Mouse (Mus musculus) MEL (cell line): Measurements from ENCODE around the gene Nipa1. TPM values are rescaled to one million over a fixed set of nuclear protein-coding genes. Genes with fewer than 3 reads are reported as not detected.

Source experiments
- DNase-seq: peaks from one replicate; pipeline ENCODE4 v3.0.0; 2011; ENCODE audit warnings: low read depth, low spot score
- H3K27ac ChIP-seq: 2 replicates; pipeline ENCODE4 v1.5.1; 2012; ENCODE audit warnings: low read depth, mild to moderate bottlenecking, control low read depth, low read length, moderate library complexity; ENCODE audit not compliant: control insufficient read depth
- H3K27me3 ChIP-seq, 2 experiments: fragments of 150-350 bp in 1 of 2; sonication (generic) in 1 of 2; 2 replicates each; pipeline ENCODE4 v1.6.1; 2012; ENCODE audit warnings: low read length in 2 of 2, mild to moderate bottlenecking in 2 of 2, improper control_type of control experiment in 1 of 2, moderate library complexity in 1 of 2; ENCODE audit not compliant: insufficient read depth in 2 of 2, control insufficient read depth in 1 of 2
- H3K36me3 ChIP-seq, 2 experiments: 2 replicates each; pipeline ENCODE4 v1.6.1; 2012 to 2014; ENCODE audit warnings: low read length in 2 of 2, improper control_type of control experiment in 1 of 2, inconsistent platforms in 1 of 2, mild to moderate bottlenecking in 1 of 2; ENCODE audit not compliant: insufficient read depth in 2 of 2, control insufficient read depth in 1 of 2
- H3K4me1 ChIP-seq, 2 experiments: fragments of 150-350 bp in 1 of 2; sonication (generic) in 1 of 2; 2 replicates each; pipeline ENCODE4 v1.6.1; 2012; ENCODE audit warnings: low read length in 2 of 2, improper control_type of control experiment in 1 of 2, mild to moderate bottlenecking in 1 of 2; ENCODE audit not compliant: insufficient read depth in 2 of 2, control insufficient read depth in 1 of 2
- H3K4me3 ChIP-seq, 2 experiments: fragments of 150-350 bp in 1 of 2; sonication (generic) in 1 of 2; 2 replicates each; pipeline ENCODE4 v1.5.1; 2012; ENCODE audit warnings: low read depth in 2 of 2, low read length in 2 of 2, mild to moderate bottlenecking in 2 of 2, moderate library complexity in 2 of 2, control low read depth in 1 of 2, improper control_type of control experiment in 1 of 2; ENCODE audit not compliant: control insufficient read depth in 1 of 2, insufficient read depth in 1 of 2
- H3K79me2 ChIP-seq: 2 replicates; pipeline ENCODE4 v1.6.1; 2012; ENCODE audit warnings: mild to moderate bottlenecking, low read length, moderate library complexity; ENCODE audit not compliant: control insufficient read depth, poor library complexity, insufficient read depth
- H3K9ac ChIP-seq: 2 replicates; pipeline ENCODE4 v1.6.1; 2012; ENCODE audit warnings: low read depth, mild to moderate bottlenecking, control low read depth, low read length, moderate library complexity; ENCODE audit not compliant: control insufficient read depth, poor library complexity, severe bottlenecking
- H3K9me3 ChIP-seq: fragments of 150-350 bp; sonication (generic); replicated peaks from 2 replicates; pipeline ENCODE4 v1.6.1; 2012; ENCODE audit warnings: mild to moderate bottlenecking, low read length, improper control_type of control experiment, moderate library complexity; ENCODE audit not compliant: insufficient read depth
- BHLHE40 ChIP-seq: IDR thresholded peaks from 2 replicates; pipeline ENCODE4 v1.6.1; 2012; ENCODE audit warnings: low read depth, mild to moderate bottlenecking, inconsistent platforms, low read length, improper control_type of control experiment, borderline replicate concordance
- CHD2 ChIP-seq: IDR thresholded peaks from 2 replicates; pipeline ENCODE4 v1.6.1; 2011; ENCODE audit warnings: low read length, improper control_type of control experiment
- CTCF ChIP-seq, 3 experiments: IDR thresholded peaks in 2 of 3; conservative IDR thresholded peaks in 1 of 3; 2 replicates each; pipeline ENCODE4 v1.5.1; 2011 to 2012; ENCODE audit warnings: low read length in 3 of 3, low read depth in 2 of 3, mild to moderate bottlenecking in 2 of 3, improper control_type of control experiment in 1 of 3, inconsistent platforms in 1 of 3, mixed read lengths in 1 of 3, moderate library complexity in 1 of 3; ENCODE audit not compliant: control insufficient read depth in 1 of 3, insufficient read depth in 1 of 3, poor library complexity in 1 of 3, severe bottlenecking in 1 of 3
- E2F4 ChIP-seq: IDR thresholded peaks from 2 replicates; pipeline ENCODE4 v1.6.1; 2011; ENCODE audit warnings: low read depth, low read length, improper control_type of control experiment, borderline replicate concordance
- ELF1 ChIP-seq: IDR thresholded peaks from 2 replicates; pipeline ENCODE4 v1.6.1; 2014; ENCODE audit warnings: low read depth, mild to moderate bottlenecking, inconsistent platforms, low read length, improper control_type of control experiment, moderate library complexity
- EP300 ChIP-seq, 2 experiments: IDR thresholded peaks; 2 replicates each; pipeline ENCODE4 v1.6.1; 2011; ENCODE audit warnings: improper control_type of control experiment in 2 of 2, low read length in 2 of 2, low read depth in 1 of 2, mild to moderate bottlenecking in 1 of 2
- ETS1 ChIP-seq: IDR thresholded peaks from 2 replicates; pipeline ENCODE4 v1.6.1; 2012; ENCODE audit warnings: low read depth, mild to moderate bottlenecking, inconsistent platforms, low read length, improper control_type of control experiment, moderate library complexity
- GABPA ChIP-seq: IDR thresholded peaks from 2 replicates; pipeline ENCODE4 v1.6.1; 2012; ENCODE audit warnings: low read depth, mild to moderate bottlenecking, inconsistent platforms, low read length, improper control_type of control experiment, moderate library complexity
- GATA1 ChIP-seq: IDR thresholded peaks from 2 replicates; pipeline ENCODE4 v1.6.1; 2011; ENCODE audit warnings: low read depth, low read length, improper control_type of control experiment
- HCFC1 ChIP-seq: IDR thresholded peaks from 2 replicates; pipeline ENCODE4 v1.6.1; 2012; ENCODE audit warnings: low read depth, mild to moderate bottlenecking, inconsistent platforms, low read length, improper control_type of control experiment, moderate library complexity
- JUND ChIP-seq: IDR thresholded peaks from 2 replicates; pipeline ENCODE4 v1.6.1; 2011; ENCODE audit warnings: low read depth, mild to moderate bottlenecking, improper control_type of control experiment, low read length
- KAT2A ChIP-seq: conservative IDR thresholded peaks from 2 replicates; pipeline ENCODE4 v1.6.1; 2012; ENCODE audit warnings: low read depth, low read length, improper control_type of control experiment, inconsistent platforms
- MAFK ChIP-seq: IDR thresholded peaks from 2 replicates; pipeline ENCODE4 v1.6.1; 2011; ENCODE audit warnings: low read depth, mild to moderate bottlenecking, low read length, improper control_type of control experiment, borderline replicate concordance
- MAX ChIP-seq: IDR thresholded peaks from 2 replicates; pipeline ENCODE4 v1.6.1; 2011; ENCODE audit warnings: low read length, improper control_type of control experiment
- MAZ ChIP-seq: IDR thresholded peaks from 2 replicates; pipeline ENCODE4 v1.6.1; 2012; ENCODE audit warnings: low read depth, mild to moderate bottlenecking, inconsistent platforms, low read length, improper control_type of control experiment
- MXI1 ChIP-seq: IDR thresholded peaks from 2 replicates; pipeline ENCODE4 v1.6.1; 2011; ENCODE audit warnings: mild to moderate bottlenecking, low read depth, low read length, improper control_type of control experiment
- MYB ChIP-seq: IDR thresholded peaks from 2 replicates; pipeline ENCODE4 v1.6.1; 2011; ENCODE audit warnings: mild to moderate bottlenecking, low read depth, low read length, improper control_type of control experiment
- MYC ChIP-seq: IDR thresholded peaks from 2 replicates; pipeline ENCODE4 v1.6.1; 2011; ENCODE audit warnings: low read depth, mild to moderate bottlenecking, low read length, improper control_type of control experiment, moderate library complexity
- NELFE ChIP-seq: IDR thresholded peaks from 2 replicates; pipeline ENCODE4 v1.6.1; 2011; ENCODE audit warnings: low read depth, low read length, improper control_type of control experiment
- NRF1 ChIP-seq: IDR thresholded peaks from 2 replicates; pipeline ENCODE4 v1.6.1; 2014; ENCODE audit warnings: low read depth, mild to moderate bottlenecking, inconsistent platforms, low read length, improper control_type of control experiment, moderate library complexity; ENCODE audit not compliant: poor library complexity, insufficient read depth, severe bottlenecking
- POLR2A ChIP-seq, 2 experiments: IDR thresholded peaks; 2 replicates each; pipeline ENCODE4 v1.6.1; 2011 to 2012; ENCODE audit warnings: low read length in 2 of 2, mild to moderate bottlenecking in 2 of 2, control low read depth in 1 of 2, improper control_type of control experiment in 1 of 2, low read depth in 1 of 2, moderate library complexity in 1 of 2; ENCODE audit not compliant: control insufficient read depth in 1 of 2, insufficient read depth in 1 of 2, poor library complexity in 1 of 2
- POLR2AphosphoS5 ChIP-seq: IDR thresholded peaks from 2 replicates; pipeline ENCODE4 v1.6.1; 2012; ENCODE audit warnings: low read depth, borderline replicate concordance, mild to moderate bottlenecking, inconsistent platforms, low read length, moderate library complexity, mixed read lengths
- RAD21 ChIP-seq: IDR thresholded peaks from 2 replicates; pipeline ENCODE4 v1.6.1; 2011; ENCODE audit warnings: mild to moderate bottlenecking, low read depth, low read length, improper control_type of control experiment
- RCOR1 ChIP-seq: IDR thresholded peaks from 2 replicates; pipeline ENCODE4 v1.6.1; 2012; ENCODE audit warnings: low read depth, mild to moderate bottlenecking, inconsistent platforms, low read length, improper control_type of control experiment
- SIN3A ChIP-seq: IDR thresholded peaks from 2 replicates; pipeline ENCODE4 v1.6.1; 2012; ENCODE audit warnings: low read length, improper control_type of control experiment, inconsistent platforms
- SMC3 ChIP-seq: IDR thresholded peaks from 2 replicates; pipeline ENCODE4 v1.6.1; 2011; ENCODE audit warnings: low read depth, low read length, improper control_type of control experiment
- TAL1 ChIP-seq: IDR thresholded peaks from 2 replicates; pipeline ENCODE4 v1.6.1; 2012; ENCODE audit warnings: mild to moderate bottlenecking, inconsistent platforms, low read length, moderate library complexity, mixed read lengths
- TBP ChIP-seq: IDR thresholded peaks from 2 replicates; pipeline ENCODE4 v1.8.0; 2011; ENCODE audit warnings: low read depth, low read length, improper control_type of control experiment
- TCF12 ChIP-seq: IDR thresholded peaks from 2 replicates; pipeline ENCODE4 v1.6.1; 2014; ENCODE audit warnings: low read depth, mild to moderate bottlenecking, inconsistent platforms, low read length, improper control_type of control experiment, moderate library complexity
- UBTF ChIP-seq: IDR thresholded peaks from 2 replicates; pipeline ENCODE4 v1.6.1; 2012; ENCODE audit warnings: low read depth, mild to moderate bottlenecking, inconsistent platforms, low read length, improper control_type of control experiment, moderate library complexity, borderline replicate concordance; ENCODE audit not compliant: insufficient read depth
- USF1 ChIP-seq: IDR thresholded peaks from 2 replicates; pipeline ENCODE4 v1.6.1; 2014; ENCODE audit warnings: low read depth, mild to moderate bottlenecking, inconsistent platforms, low read length, improper control_type of control experiment, moderate library complexity
- USF2 ChIP-seq, 2 experiments: IDR thresholded peaks; 2 replicates each; pipeline ENCODE4 v1.6.1; 2011 to 2012; ENCODE audit warnings: improper control_type of control experiment in 2 of 2, low read length in 2 of 2, borderline replicate concordance in 1 of 2, inconsistent platforms in 1 of 2, low read depth in 1 of 2, mild to moderate bottlenecking in 1 of 2; ENCODE audit not compliant: insufficient read depth in 1 of 2
- ZC3H11A ChIP-seq: IDR thresholded peaks from 2 replicates; pipeline ENCODE4 v1.6.1; 2012; ENCODE audit warnings: low read depth, mild to moderate bottlenecking, inconsistent platforms, low read length, improper control_type of control experiment
- ZMIZ1 ChIP-seq: IDR thresholded peaks from 2 replicates; pipeline ENCODE4 v1.6.1; 2012; ENCODE audit warnings: low read depth, mild to moderate bottlenecking, inconsistent platforms, low read length, improper control_type of control experiment, moderate library complexity
- polyA plus RNA-seq, 2 experiments: library from polyadenylated mRNA; stranded (reverse) in 1 of 2; unstranded in 1 of 2; fragments of >175 nt in 1 of 2; fragments of >200 nt in 1 of 2; gene quantifications; 2 replicates each; pipeline versions ENCODE4 v1.2.1 to v1.2.4; 2012; ENCODE audit warnings: low replicate concordance in 2 of 2, low read depth in 1 of 2; ENCODE audit not compliant: insufficient read length in 2 of 2, insufficient read depth in 1 of 2, missing spikeins in 1 of 2
- total RNA-seq: library from RNA; depleted of rRNA; stranded (reverse); fragments of 300-350 nt; gene quantifications from 2 replicates; pipeline ENCODE4 v1.2.3, GENCODE M21; 2012

The Nipa1 gene
- total and polyA plus RNA-seq, 3 experiments = 13.0 to 14.8 TPM; not detected in 1

DNA sequence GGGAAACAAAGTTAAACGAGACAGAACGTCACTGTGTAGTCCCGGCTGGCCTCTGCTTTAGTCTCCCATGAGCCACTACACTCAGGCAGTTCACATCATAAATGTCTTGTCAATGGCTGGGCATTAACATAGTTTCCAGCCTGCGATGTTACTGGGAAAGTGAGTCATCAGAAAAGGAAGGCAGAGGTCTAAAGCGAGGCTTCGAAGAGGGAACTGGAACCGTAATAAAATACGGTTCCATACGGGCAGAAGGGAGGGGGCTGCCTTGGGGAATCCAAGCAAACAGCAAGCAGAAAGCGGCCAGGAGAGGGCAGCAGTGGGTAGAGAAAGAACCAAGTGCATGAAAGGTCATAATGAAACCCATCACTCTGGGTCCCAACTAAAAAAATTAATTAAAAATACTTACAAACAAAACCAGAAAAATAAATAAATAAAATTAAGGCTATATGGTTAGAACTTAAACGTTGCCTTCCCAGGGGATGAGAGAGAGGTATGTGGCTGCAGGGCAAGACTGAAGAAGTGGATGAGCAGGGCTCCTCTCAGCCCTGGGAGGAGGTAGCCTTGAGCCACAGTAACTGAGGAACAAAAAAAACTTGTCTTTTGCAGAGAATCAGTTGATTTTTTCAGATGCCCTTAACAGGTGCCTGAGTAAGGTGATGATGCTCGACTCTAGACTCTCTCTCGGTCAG lies 33.1 kb downstream of the Nipa1 start:
- no peak overlapping the region for H3K27ac ChIP-seq
- no peaks in the 10 kb centered on the region for H3K9me3 ChIP-seq
- H3K9ac ChIP-seq = no peak overlapping the region
- no peak overlapping the region for H3K4me3 ChIP-seq
- H3K79me2 ChIP-seq = no peaks in the 10 kb centered on the region
- TF ChIP-seq MXI1 (no peak), MYB (no peak), HCFC1 (no peak), TAL1 (no peak), USF1 (no peak), ELF1 (no peak), ZMIZ1 (no peak), JUND (no peak), E2F4 (no peak), CTCF (IDR thresholded peaks at IDR 0.05 in 2 of 3, conservative IDR thresholded peaks at IDR 0.05 in 1 of 3; ENCODE audit: control insufficient read depth in 1 of 3, insufficient read depth in 1 of 3, low read depth in 2 of 3, low read length in 3 of 3, poor library complexity in 1 of 3, severe bottlenecking in 1 of 3) (peak; percentile 40 to 85 (median 80)), MAX (no peak), SIN3A (no peak), MYC (no peak), KAT2A (no peak), MAFK (no peak), ETS1 (no peak), EP300 (IDR thresholded peaks at IDR 0.05; ENCODE audit: low read depth in 1 of 2, low read length in 2 of 2) (no peak), NELFE (no peak), POLR2A (IDR thresholded peaks at IDR 0.05; ENCODE audit: control insufficient read depth in 1 of 2, insufficient read depth in 1 of 2, low read depth in 1 of 2, low read length in 2 of 2, poor library complexity in 1 of 2) (no peak), SMC3 (peak; percentile 84), POLR2AphosphoS5 (no peak), TBP (no peak), GABPA (no peak), NRF1 (no peak), RAD21 (peak; percentile 80), GATA1 (no peak), RCOR1 (no peak), MAZ (peak; percentile 49; the same call in 1 of the 2 replicates), USF2 (IDR thresholded peaks at IDR 0.05; ENCODE audit: borderline replicate concordance in 1 of 2, insufficient read depth in 1 of 2, low read depth in 1 of 2, low read length in 2 of 2) (no peak), TCF12 (no peak), ZC3H11A (peak; percentile 72), BHLHE40 (no peak), CHD2 (no peak), UBTF (no peak)
- H3K4me1 ChIP-seq = no peaks in the 10 kb centered on the region
- H3K27me3 ChIP-seq = no peaks in the 10 kb centered on the region
- DNase-seq = peak; percentile 79
- no peaks in the 10 kb centered on the region; a peak in 1 of 4 replicates for H3K36me3 ChIP-seq
